In genomic region chr16:20620751-20621190, GRCm38 (mm10) we compare ENCODE assay signal across 1 mouse cellular context.
TF ChIP-seq lines count a peak whose summit lies in the region.

No protein-coding gene starts in this region.

TF ChIP-seq in CH12.LX, 34 proteins besides CTCF, POLR2A, EP300 and RAD21:
- TF ChIP-seq NRF1 (IDR thresholded peaks at IDR 0.05; ENCODE audit: low read depth, low read length) (no peak), MAZ (IDR thresholded peaks at IDR 0.05; ENCODE audit: low read depth, low read length) (no peak), GABPA (IDR thresholded peaks at IDR 0.05; ENCODE audit: insufficient replicate concordance, low read depth, low read length) (no peak), KAT2A (IDR thresholded peaks at IDR 0.05; ENCODE audit: insufficient replicate concordance, low read length) (no peak), POLR2AphosphoS2 (IDR thresholded peaks at IDR 0.05; ENCODE audit: low read depth, low read length) (0 out of 2 replicates have a peak, but pooled peaks have one; percentile 57), JUN (IDR thresholded peaks at IDR 0.05; ENCODE audit: insufficient read depth, low read depth, low read length) (no peak)
